Mouse (Mus musculus) liver, embryonic 11.5 days (tissue): ENCODE data around the gene Ccr7. TPM values are rescaled to one million over a fixed set of nuclear protein-coding genes. Genes with fewer than 3 reads are reported as not detected.

Experiments
- ATAC-seq: fragments of 200-750 bp; cut with Nextera tagmentation; replicated peaks from 2 replicates; pipeline ENCODE4 v1.8.0; 2017; ENCODE audit warnings: moderate number of reproducible peaks, mild to moderate bottlenecking, moderate TSS enrichment, moderate library complexity; ENCODE audit not compliant: low FRiP score
- DNase-seq: peaks from one replicate; pipeline ENCODE4 v3.0.0-alpha.2; 2017; ENCODE audit warnings: low spot score
- H3K27ac ChIP-seq: fragments of 300-500 bp; sonication (generic); 2 replicates; pipeline ENCODE4 v1.5.1; 2014; ENCODE audit warnings: mild to moderate bottlenecking, low read depth, low read length, control low read depth
- H3K27me3 ChIP-seq: fragments of 300-500 bp; sonication (generic); replicated peaks from 2 replicates; pipeline ENCODE4 v1.6.1; 2014; ENCODE audit warnings: low read length, mixed read lengths; ENCODE audit not compliant: control insufficient read depth, insufficient read depth
- H3K36me3 ChIP-seq: fragments of 300-500 bp; sonication (generic); 2 replicates; pipeline ENCODE4 v1.6.1; 2014; ENCODE audit warnings: mild to moderate bottlenecking, low read length, moderate library complexity, mixed read lengths; ENCODE audit not compliant: control insufficient read depth, insufficient read depth
- H3K4me1 ChIP-seq: fragments of 300-500 bp; sonication (generic); replicated peaks from 2 replicates; pipeline ENCODE4 v1.6.1; 2014; ENCODE audit warnings: low read length, mixed read lengths; ENCODE audit not compliant: control insufficient read depth, insufficient read depth
- H3K4me2 ChIP-seq: fragments of 300-500 bp; sonication (generic); 2 replicates; pipeline ENCODE4 v1.6.1; 2014; ENCODE audit warnings: mild to moderate bottlenecking, control low read depth, moderate library complexity
- H3K4me3 ChIP-seq: fragments of 300-500 bp; sonication (generic); 2 replicates; pipeline ENCODE4 v1.5.1; 2014; ENCODE audit warnings: low read depth, low read length, control low read depth
- H3K9ac ChIP-seq: fragments of 300-500 bp; sonication (generic); 2 replicates; pipeline ENCODE4 v1.6.1; 2014; ENCODE audit warnings: low read depth, low read length, control low read depth
- H3K9me3 ChIP-seq: fragments of 300-500 bp; sonication (generic); 2 replicates; pipeline ENCODE4 v1.6.1; 2016; ENCODE audit warnings: low read length, inconsistent platforms, mixed read lengths; ENCODE audit not compliant: control insufficient read depth
- WGBS: fragments of 180-500 bp; shearing (Covaris S2); extraction: QIAGEN DNeasy Blood & Tissue Kit; methylation state at CpG from one replicate; pipeline ENCODE4 v1.1.7; 2014; 5-methylcytosine and 5-hydroxymethylcytosine counted together
- polyA plus RNA-seq: library from polyadenylated mRNA; unstranded; fragments of >200 nt; fragmentation: Nextera tagmentation; extraction: Ambion mirVana; gene quantifications from 2 replicates; pipeline ENCODE4 v1.2.1, GENCODE M21; 2014

Ccr7 gene
- polyA plus RNA-seq, 1 experiment from 2014 or later = 0.36 TPM

GRCm38 (mm10) chr11:99144456-99144855 is 10.4 kb downstream of the Ccr7 start:
- no peak for ATAC-seq
- WGBS = 35% methylated on average over 5 of the region's 5 CpGs
- DNase-seq = no peak
- Histone ChIP-seq H3K27ac (no peak overlapping the region), H3K4me1 (peaks cover 51% of the 10 kb centered on the region), H3K4me3 (no peak overlapping the region), H3K4me2 (no peak overlapping the region), H3K36me3 (no peaks in the 10 kb centered on the region), H3K9ac (no peak overlapping the region), H3K9me3 (no peaks in the 10 kb centered on the region), H3K27me3 (peaks cover 6% of the 10 kb centered on the region; the same call in 1 of the 2 replicates)

GRCm38 (mm10) chr11:99143123-99144082 is 11.5 kb downstream of the Ccr7 start:
- no peak overlapping the region for H3K4me3 ChIP-seq
- no peaks in the 10 kb centered on the region for H3K36me3 ChIP-seq
- H3K9me3 ChIP-seq = no peaks in the 10 kb centered on the region
- ATAC-seq (no peak), DNase-seq (no peak)
- H3K27me3 ChIP-seq = peaks cover 6% of the 10 kb centered on the region; the same call in 1 of the 2 replicates
- 0 out of 2 replicates have a peak overlapping the region, but pooled peaks have one; percentile 2 for H3K27ac ChIP-seq
- H3K4me2 ChIP-seq = no peak overlapping the region
- 52% methylated on average over 16 of the region's 16 CpGs for WGBS
- peaks cover 40% of the 10 kb centered on the region for H3K4me1 ChIP-seq
- H3K9ac ChIP-seq = no peak overlapping the region

GRCm38 (mm10) chr11:99142493-99143095 is 12.3 kb downstream of the Ccr7 start:
- no peak for DNase-seq
- 43% methylated on average over 18 of the region's 18 CpGs for WGBS
- Histone ChIP-seq H3K9ac (no peak overlapping the region), H3K9me3 (no peaks in the 10 kb centered on the region), H3K4me1 (peaks cover 32% of the 10 kb centered on the region), H3K27ac (no peak overlapping the region), H3K27me3 (0 out of 2 replicates have a peak, but pooled peaks cover 2% of the 10 kb centered on the region), H3K4me2 (no peak overlapping the region), H3K36me3 (no peaks in the 10 kb centered on the region), H3K4me3 (no peak overlapping the region)
- no peak for ATAC-seq

- ATAC-seq = no peak
These were observed 12.8 kb downstream of the Ccr7 start for GRCm38 (mm10) chr11:99142046-99142445.

GRCm38 (mm10) chr11:99141600-99141999 is 13.3 kb downstream of the Ccr7 start:
- H3K27ac ChIP-seq = no peak overlapping the region; the same call in 1 of the 2 replicates
- no peak for DNase-seq

More at GRCm38 (mm10) chr11:99142046-99142445, 12.8 kb downstream of the Ccr7 start:
- H3K9me3 ChIP-seq = no peaks in the 10 kb centered on the region
- H3K27me3 ChIP-seq = no peaks in the 10 kb centered on the region
- no peak overlapping the region for H3K4me2 ChIP-seq
- no peaks in the 10 kb centered on the region for H3K36me3 ChIP-seq
- no peak overlapping the region; the same call in 1 of the 2 replicates for H3K27ac ChIP-seq
- DNase-seq = no peak
- H3K4me3 ChIP-seq = no peak overlapping the region
- H3K9ac ChIP-seq = no peak overlapping the region
- 67% methylated on average over 6 of the region's 6 CpGs for WGBS
- peaks cover 28% of the 10 kb centered on the region for H3K4me1 ChIP-seq

GRCm38 (mm10) chr11:99138976-99139375 is 15.9 kb downstream of the Ccr7 start:
- Histone ChIP-seq H3K9me3 (no peaks in the 10 kb centered on the region), H3K27ac (no peak overlapping the region), H3K9ac (no peak overlapping the region), H3K4me2 (no peak overlapping the region), H3K4me3 (no peak overlapping the region), H3K4me1 (peaks cover 28% of the 10 kb centered on the region), H3K36me3 (no peaks in the 10 kb centered on the region), H3K27me3 (no peaks in the 10 kb centered on the region)
- 78% methylated on average over 9 of the region's 9 CpGs for WGBS
- no peak for DNase-seq
- ATAC-seq = no peak

More at GRCm38 (mm10) chr11:99141600-99141999, 13.3 kb downstream of the Ccr7 start:
- Histone ChIP-seq H3K9me3 (no peaks in the 10 kb centered on the region), H3K27me3 (no peaks in the 10 kb centered on the region), H3K4me3 (no peak overlapping the region), H3K4me2 (no peak overlapping the region), H3K36me3 (no peaks in the 10 kb centered on the region), H3K4me1 (peaks cover 24% of the 10 kb centered on the region), H3K9ac (no peak overlapping the region)
- no peak for ATAC-seq
- WGBS = 68% methylated on average over 7 of the region's 7 CpGs

- no peak for ATAC-seq
- Histone ChIP-seq H3K4me3 (no peak overlapping the region), H3K27me3 (no peaks in the 10 kb centered on the region), H3K9me3 (no peaks in the 10 kb centered on the region), H3K4me2 (no peak overlapping the region), H3K9ac (no peak overlapping the region), H3K36me3 (no peaks in the 10 kb centered on the region), H3K27ac (no peak overlapping the region), H3K4me1 (peaks cover 27% of the 10 kb centered on the region)
- WGBS = 65% methylated on average over 4 of the region's 4 CpGs
- DNase-seq = no peak
These were observed 17.5 kb downstream of the Ccr7 start for GRCm38 (mm10) chr11:99137385-99137784.

GRCm38 (mm10) chr11:99136961-99137360 is 17.9 kb downstream of the Ccr7 start:
- H3K27ac ChIP-seq = no peak overlapping the region
- H3K4me1 ChIP-seq = peaks cover 27% of the 10 kb centered on the region
- H3K4me3 ChIP-seq = no peak overlapping the region
- H3K9me3 ChIP-seq = no peaks in the 10 kb centered on the region
- no peak overlapping the region for H3K9ac ChIP-seq
- 61% methylated on average over 4 of the region's 4 CpGs for WGBS
- DNase-seq (no peak), ATAC-seq (no peak)
- H3K36me3 ChIP-seq = no peaks in the 10 kb centered on the region
- no peak overlapping the region for H3K4me2 ChIP-seq
- H3K27me3 ChIP-seq = no peaks in the 10 kb centered on the region
